Mouse (Mus musculus): ENCODE measurements around the gene Erbb2.

- TF ChIP-seq ZNF384 (IDR thresholded peaks at IDR 0.05; ENCODE audit: low read depth, low read length) (no peak), HCFC1 (IDR thresholded peaks at IDR 0.05; ENCODE audit: borderline replicate concordance, insufficient read depth, low read length) (no peak), MAFK (IDR thresholded peaks at IDR 0.05; ENCODE audit: insufficient read depth, low read depth, low read length) (no peak), CHD2 (IDR thresholded peaks at IDR 0.05; ENCODE audit: low read depth, low read length) (no peak)
Measured at GRCm38 (mm10) chr11:98446562-98447474, 34.5 kb downstream of the Erbb2 start.
